Mouse (Mus musculus) central nervous system, embryonic 18 days (tissue): ENCODE data around the gene Gm3047. TPM values are rescaled to one million over a fixed set of nuclear protein-coding genes. Genes with fewer than 3 reads are reported as not detected.

ENCODE experiments used
- polyA plus RNA-seq: library from polyadenylated mRNA; depleted of rRNA; stranded (reverse); fragments of >200 nt; gene quantifications from 2 replicates; pipeline ENCODE4 v1.2.3, GENCODE M21; 2012; rRNA removed

The Gm3047 gene
- not detected in 2 replicates for polyA plus RNA-seq

DNA sequence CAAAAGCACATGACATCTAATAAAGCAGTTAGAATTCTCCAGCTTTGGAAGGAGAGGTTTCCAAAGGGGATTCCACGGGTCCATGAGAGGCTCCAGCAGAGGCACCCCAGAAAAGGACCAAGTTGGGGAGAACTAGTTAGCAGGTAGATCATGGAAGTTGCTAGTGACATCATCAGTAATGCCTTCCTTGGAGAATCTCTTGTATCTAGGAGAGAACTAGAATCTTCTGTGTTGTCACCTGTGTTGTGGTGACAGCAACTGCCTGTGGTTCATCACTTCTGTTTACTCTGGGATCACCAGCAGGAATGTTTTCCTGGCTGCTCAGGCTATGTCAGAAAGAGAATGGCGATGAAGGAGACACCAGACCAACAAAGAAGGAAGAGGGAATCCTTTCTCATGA, at the start of gene Gm3047:
Gm3047 (plus strand) TSS at position 301 of the 400 bp plus-strand sequence.

Other genes starting within 250 kb of the Gm3047 start
- gene Gm3149, start 238.1 kb upstream of the Gm3047 start, polyA plus RNA-seq = not detected in 2 replicates
- gene 2610042L04Rik, start 220.6 kb upstream of the Gm3047 start, polyA plus RNA-seq = 8.9 and 9.1 TPM in 2 replicates
- 0.05 and 0.08 TPM in 2 replicates for gene Gm3159, start 157.9 kb upstream of the Gm3047 start, polyA plus RNA-seq
- gene Gm3164, start 140.0 kb upstream of the Gm3047 start, polyA plus RNA-seq = 8.9 and 9.4 TPM in 2 replicates
- gene Gm3173, start 124.4 kb upstream of the Gm3047 start, polyA plus RNA-seq = 7.8 and 12.6 TPM in 2 replicates
- 0.13 TPM in 1 of 2 replicates, not detected in the other for gene Gm3182, start 73.7 kb upstream of the Gm3047 start, polyA plus RNA-seq
- 0.23 and 0.57 TPM in 2 replicates for gene Gm8159, start 76.9 kb downstream of the Gm3047 start, polyA plus RNA-seq
- 1.5 and 2.7 TPM in 2 replicates for gene Gm3239, start 108.8 kb downstream of the Gm3047 start, polyA plus RNA-seq
- not detected in 2 replicates for gene Gm7876, start 153.8 kb downstream of the Gm3047 start, polyA plus RNA-seq
- 8.6 and 8.8 TPM in 2 replicates for gene Gm3252, start 171.4 kb downstream of the Gm3047 start, polyA plus RNA-seq
- not detected in 2 replicates for gene Gm9602, start 220.9 kb downstream of the Gm3047 start, polyA plus RNA-seq